Mouse (Mus musculus) activated CD4-positive, CD25-positive, alpha-beta regulatory T cell, adult 4 months (primary cell): ENCODE measurements at regions not wholly inside any gene's neighbourhood (a gene's known extent, or its start where the extent isn't known, plus 50 kb on each side); places are given as distances from the start of the nearest gene placed in this dataset.

Experiments
- ATAC-seq: one replicate; pipeline ENCODE4 v1.8.0; 2017

DNA sequence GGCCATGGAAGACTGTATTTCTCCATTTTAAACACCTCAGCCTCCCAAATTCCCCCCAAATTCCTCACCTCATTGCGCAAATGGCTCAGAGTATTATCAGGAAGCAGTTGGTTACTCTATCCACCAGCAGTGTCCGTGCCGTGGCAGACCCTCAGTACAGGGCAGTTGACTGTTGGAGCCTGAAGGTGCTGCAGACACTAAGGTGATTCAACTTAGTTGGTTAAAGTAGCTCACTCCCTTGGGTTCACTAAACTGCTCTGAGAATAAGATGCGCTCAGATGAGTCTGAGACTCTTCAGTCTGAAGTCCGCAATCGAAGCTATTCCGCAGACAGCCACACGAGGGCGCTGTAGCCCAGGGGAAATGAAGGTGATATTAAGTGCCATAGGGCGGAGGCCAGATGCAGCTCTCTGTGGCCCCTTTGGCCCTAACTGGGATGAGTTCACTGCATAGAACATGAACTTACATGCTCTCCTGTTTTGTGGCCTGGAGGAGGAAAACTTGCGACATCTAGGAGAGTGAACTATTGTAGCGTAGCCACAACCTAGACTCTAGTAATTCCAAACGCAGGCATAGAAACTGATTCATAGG lies 62.9 kb downstream of the Amer3 start:
- ATAC-seq = no peak

DNA sequence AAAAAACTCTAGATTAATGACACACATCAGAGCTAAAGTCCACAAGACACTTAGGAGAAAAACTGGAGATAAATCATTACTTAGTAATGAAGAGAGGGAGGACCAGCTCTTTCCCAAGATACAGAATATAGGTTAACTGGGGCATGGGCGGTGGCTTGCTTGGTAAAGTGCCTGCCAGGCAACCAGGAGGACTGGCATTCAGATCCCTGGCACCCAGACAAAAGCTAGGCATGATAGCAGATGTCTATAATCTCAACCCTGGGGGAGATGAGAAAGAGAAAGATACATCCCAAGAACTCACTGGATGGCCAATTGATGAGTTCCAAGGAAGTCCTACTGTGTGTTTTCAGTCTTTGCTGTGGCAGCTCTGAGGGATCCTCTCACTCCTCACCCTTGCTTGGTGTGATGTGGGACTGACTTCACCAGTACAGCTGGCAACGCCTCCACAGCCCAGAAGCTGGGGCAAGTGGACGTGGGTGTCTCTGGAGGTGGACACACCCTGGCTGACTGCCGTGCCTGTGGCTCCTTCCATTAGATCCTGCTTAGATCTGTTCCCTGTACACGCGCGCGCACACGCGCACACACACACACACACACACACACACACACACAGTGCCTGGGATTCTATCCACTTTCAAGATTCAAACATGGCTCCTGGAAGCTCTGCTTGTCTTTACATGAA lies 74.6 kb downstream of the Amer3 start:
- ATAC-seq = no peak

DNA sequence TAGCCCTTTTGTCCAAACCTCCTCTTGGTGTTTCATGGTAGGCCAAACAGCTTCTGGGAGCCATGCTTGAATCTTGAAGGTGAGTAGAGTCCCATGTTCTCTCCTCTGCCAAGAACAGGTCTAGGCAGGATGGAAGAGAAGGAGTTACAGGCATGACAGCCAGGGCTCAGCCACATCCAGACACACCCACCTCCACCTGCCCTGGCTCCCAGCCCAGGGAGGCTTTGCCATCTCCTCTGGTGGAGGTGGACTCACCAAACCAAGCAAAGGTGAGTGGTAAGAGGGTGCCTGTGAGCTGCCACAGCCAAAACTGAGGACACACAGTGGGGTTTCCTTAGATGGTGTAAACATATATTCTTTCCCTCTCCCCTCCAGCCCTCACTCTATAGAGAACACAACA lies 78.0 kb downstream of the Amer3 start:
- no peak for ATAC-seq

DNA sequence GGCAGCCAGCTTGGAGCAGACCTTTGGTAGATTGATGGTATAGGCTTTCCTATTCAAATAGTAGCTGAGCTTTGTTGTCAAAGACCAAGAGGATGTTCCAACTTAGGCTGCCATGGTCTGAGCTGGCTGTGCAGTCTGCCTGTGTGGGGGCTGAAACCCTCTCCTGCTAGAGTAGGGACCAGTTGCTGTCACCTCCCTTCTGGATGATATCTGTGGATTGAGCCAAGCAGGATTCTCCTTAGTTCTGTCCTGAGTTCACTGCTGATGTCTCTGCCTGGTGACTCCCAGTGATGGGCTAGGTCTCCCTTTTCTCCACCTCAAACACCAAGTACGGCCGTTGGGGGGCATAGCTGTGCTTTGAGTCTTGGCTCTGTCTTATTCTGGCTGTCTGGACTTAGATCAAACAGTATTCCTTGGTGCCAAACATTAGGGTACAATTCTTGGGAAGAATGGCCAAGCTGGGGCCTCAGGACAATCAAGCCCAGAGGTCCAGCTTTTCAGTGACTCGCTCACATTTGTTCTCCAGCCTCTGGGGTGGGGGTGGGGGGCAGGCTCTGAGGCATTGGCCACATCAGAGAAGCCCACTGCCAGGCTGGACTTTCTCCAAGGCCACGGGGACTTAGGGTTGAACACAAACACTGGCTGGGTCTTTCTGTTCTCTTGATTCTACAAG lies 84.6 kb downstream of the Amer3 start:
- ATAC-seq = no peak

DNA sequence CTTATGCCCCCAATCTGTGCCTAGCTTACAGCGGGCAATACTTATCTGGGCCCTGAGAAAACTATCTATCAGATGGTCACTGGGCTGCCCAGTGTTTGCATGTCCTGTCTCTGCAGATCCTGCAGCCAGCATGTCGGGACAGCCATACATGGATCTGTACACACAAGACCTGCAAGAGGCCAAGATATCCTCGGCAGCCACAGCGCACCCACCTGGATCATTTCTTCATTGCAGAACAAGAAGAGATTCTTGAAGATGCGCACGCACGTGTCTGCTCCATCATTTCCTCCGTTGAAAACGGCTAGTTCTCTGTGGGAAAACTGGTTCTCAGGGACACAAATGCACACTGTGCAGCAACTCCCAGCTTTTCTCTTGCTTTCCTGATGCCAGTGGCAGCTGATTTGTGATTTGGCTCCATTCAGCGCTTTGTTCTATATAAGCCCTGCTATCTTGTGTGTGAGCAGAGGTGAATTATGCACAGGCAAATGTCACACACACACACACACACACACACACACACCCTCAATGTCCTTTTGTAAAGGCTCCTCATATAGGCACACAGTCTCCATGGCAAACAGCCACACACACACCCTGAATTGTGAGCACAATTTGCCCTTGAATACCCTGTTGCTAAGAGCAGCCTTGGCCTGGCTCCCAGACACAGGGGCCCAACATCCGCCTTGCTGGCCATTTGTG lies 85.5 kb downstream of the Amer3 start:
- ATAC-seq = no peak

DNA sequence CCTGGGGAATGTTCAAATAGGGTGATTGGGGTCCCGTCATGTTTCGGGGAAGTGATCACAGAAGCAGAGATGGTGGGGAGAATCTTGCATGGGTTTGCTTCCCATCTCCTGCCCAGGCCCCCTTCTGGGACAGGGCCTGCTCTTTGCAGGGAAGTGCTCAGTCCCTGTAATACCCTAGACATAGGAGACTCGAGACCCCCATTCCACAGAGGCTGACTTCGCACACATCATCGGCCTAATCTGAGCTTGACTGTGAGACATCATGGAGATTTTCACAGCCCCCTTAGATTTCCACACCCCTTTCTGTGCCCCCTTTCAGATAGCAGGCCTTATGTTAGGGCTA lies 86.0 kb downstream of the Amer3 start:
- ATAC-seq = no peak

- ATAC-seq = no peak
These were observed 86.8 kb downstream of the Amer3 start for GRCm38 (mm10) chr1:34666226-34666662.

GRCm38 (mm10) chr1:34677105-34677741 lies 97.8 kb downstream of the Amer3 start:
- ATAC-seq = no peak

- no peak for ATAC-seq
These were observed 98.6 kb downstream of the Amer3 start for GRCm38 (mm10) chr1:34677832-34678733.

DNA sequence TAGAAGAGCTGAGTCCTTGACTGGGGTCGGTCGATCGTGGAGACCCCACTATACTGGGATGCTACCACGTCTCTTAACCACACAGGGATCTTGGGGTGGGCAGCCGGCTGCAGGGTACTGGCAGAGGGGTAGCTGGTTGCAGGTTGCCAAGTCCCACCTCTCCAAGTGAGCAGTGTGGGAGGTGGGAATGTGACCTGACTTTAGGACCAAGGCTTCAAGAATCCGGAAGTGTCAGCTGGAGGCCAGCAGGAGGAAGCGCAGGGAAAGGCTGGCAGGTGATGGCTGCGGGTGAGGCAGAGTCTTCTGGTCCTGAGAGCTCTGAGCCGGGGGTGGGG lies 99.2 kb downstream of the Amer3 start:
- no peak for ATAC-seq

- ATAC-seq = no peak
These were observed 107.1 kb downstream of the Amer3 start for GRCm38 (mm10) chr1:34686539-34686938.

GRCm38 (mm10) chr1:34696533-34696932 lies 117.1 kb downstream of the Amer3 start:
- no peak for ATAC-seq

DNA sequence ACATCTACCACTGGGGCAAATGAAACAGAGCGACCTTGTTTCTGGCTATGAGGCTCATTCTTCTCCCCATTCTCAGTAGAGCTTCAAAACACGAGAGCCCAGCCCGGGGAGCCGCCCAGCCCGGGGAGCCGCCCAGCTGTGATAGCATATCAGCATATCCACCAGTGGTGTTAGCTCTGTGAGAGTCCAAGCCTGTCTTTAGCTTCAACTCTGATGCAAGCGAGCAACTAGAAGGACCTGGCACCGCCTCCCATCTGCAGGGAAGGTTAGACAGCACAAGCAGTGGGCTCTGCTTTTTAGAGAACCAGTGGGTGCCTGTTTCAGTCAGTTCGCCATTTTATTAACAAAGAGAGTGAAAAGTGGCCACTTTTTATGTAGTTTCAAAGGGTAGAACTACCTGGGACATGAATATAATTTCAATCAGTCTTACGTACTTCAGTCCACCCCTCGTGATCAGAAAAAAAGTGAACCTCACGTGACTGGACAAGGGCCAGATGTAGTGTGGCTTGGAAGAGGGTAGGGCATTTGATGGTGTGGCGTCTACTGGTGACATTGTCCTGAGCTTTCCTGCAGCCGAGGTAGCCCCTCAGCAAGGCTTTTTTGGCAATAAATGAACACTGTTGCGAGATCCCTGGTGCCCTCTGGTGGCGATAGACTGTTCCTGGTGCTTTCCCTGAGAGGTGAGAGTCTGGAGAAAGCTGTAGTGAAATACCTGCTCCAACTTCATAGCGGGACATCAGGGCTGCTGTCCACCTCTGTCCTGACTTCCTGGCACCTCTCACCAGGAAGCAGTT lies 121.0 kb downstream of the Amer3 start:
- ATAC-seq = no peak

DNA sequence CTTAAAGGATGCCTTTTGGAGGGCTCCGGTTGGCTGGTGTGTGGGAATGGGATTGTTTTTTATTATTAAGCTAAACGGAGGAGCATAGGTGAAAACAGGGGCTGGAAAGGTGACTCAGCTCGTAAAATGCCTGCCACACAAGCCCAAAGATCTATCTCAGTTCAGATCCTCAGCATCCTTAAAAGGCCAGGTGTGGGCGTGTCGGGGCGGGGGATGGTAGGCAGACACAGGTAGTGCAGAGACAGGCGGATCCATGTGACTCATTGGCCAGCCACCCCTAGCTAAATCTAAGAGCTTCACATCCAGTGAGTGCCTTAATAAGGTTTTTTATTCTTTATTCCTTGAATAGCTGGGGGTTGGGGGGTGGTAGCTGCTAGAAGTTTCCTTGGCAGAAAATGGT lies 122.0 kb downstream of the Amer3 start:
- ATAC-seq = no peak

- ATAC-seq = no peak
These were observed 129.6 kb downstream of the Amer3 start for GRCm38 (mm10) chr1:34709089-34709488.

- no peak for ATAC-seq
These were observed 120.2 kb downstream of the Fam168b start for GRCm38 (mm10) chr1:34722674-34723073.

DNA sequence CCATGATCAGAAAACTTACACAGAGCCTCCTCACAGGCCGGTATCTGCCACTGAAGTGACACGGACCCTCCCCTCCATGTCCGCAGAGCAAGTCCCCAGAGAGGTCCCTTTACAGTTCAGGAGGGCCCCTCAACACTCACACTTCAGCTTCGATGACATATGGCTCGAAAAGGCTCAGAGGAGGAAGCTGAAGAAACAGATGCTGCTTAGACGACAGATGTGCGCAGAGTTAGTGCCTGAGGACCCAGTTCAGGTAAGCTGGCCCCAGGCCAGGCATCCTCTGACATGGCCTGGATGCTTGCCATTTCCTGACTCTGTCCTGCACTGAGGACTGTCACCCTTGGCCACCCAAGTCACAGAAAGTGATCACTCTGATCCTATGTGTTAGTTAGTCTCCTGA lies 110.7 kb downstream of the Fam168b start:
- ATAC-seq = no peak

DNA sequence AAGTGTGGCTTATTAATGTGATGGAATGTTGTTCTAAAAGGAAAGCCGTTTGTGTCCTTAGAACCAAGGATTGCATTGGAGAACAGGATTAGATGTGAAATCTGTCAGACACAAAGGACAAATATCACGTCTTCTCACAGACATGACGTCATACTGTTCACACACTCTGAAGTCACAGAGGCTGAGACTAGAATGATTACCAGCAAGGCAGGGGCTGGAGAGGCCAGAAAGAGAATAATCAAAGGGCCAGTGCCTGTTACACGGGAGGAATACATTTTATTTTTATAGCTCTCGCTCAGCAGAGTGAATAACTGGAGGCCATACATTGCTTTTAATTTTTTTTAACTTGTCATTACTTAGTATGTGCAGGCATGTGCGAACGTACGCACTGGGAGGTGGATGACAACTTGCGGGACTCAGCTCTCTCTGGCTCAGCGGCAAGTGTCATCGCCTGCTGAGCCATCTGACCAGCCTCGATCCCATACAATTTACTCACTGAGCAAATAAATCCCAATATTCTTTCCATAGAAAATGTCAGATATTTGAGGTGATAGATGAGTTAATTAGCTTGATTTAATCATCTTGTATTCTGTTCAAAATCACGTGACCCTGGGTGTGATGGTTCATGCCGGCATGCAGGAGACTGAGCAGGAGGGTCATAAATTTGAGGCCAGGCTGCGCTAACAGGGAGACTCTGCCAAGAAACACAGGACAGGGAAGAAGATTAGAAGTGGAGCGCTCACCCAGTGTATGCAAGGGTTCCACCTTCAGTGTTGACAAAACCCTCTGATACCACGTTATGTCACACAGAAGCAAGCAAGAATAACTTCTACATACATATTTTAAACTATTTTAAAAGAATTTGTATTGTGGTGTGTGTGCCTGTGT lies 109.6 kb downstream of the Fam168b start:
- ATAC-seq = no peak

- ATAC-seq = peak; percentile 61
These were observed 104.3 kb downstream of the Fam168b start for GRCm38 (mm10) chr1:34738386-34739067.

- ATAC-seq = no peak
These were observed 103.2 kb downstream of the Fam168b start for GRCm38 (mm10) chr1:34739621-34740020.
